Mouse (Mus musculus) heart, embryonic 11.5 days (tissue): Measurements from ENCODE around the gene Rbm19. TPM values are rescaled to one million over a fixed set of nuclear protein-coding genes. Genes with fewer than 3 reads are reported as not detected.

ENCODE experiments used
- ATAC-seq: fragments of 200-750 bp; cut with Nextera tagmentation; replicated peaks from 2 replicates; pipeline ENCODE4 v1.8.0; 2017; ENCODE audit warnings: moderate library complexity; ENCODE audit not compliant: insufficient number of reproducible peaks, low FRiP score, low TSS enrichment
- H3K27ac ChIP-seq: fragments of 300-500 bp; sonication (generic); 2 replicates; pipeline ENCODE4 v1.5.1; 2014; ENCODE audit warnings: mild to moderate bottlenecking, low read depth, low read length
- H3K27me3 ChIP-seq: fragments of 300-500 bp; sonication (generic); 2 replicates; pipeline ENCODE4 v1.6.1; 2014; ENCODE audit warnings: mild to moderate bottlenecking, low read length, mixed read lengths; ENCODE audit not compliant: control insufficient read depth, insufficient read depth
- H3K36me3 ChIP-seq: fragments of 300-500 bp; sonication (generic); 2 replicates; pipeline ENCODE4 v1.6.1; 2014; ENCODE audit warnings: mild to moderate bottlenecking, low read length, moderate library complexity, mixed read lengths; ENCODE audit not compliant: control insufficient read depth, insufficient read depth
- H3K4me1 ChIP-seq: fragments of 300-500 bp; sonication (generic); 2 replicates; pipeline ENCODE4 v1.6.1; 2014; ENCODE audit warnings: low read length; ENCODE audit not compliant: control insufficient read depth, insufficient read depth
- H3K4me2 ChIP-seq: fragments of 300-500 bp; sonication (generic); 2 replicates; pipeline ENCODE4 v1.6.1; 2014; ENCODE audit warnings: mild to moderate bottlenecking, moderate library complexity
- H3K4me3 ChIP-seq: fragments of 300-500 bp; sonication (generic); 2 replicates; pipeline ENCODE4 v1.5.1; 2014; ENCODE audit warnings: low read depth, low read length
- H3K9ac ChIP-seq: fragments of 300-500 bp; sonication (generic); 2 replicates; pipeline ENCODE4 v1.6.1; 2014; ENCODE audit warnings: mild to moderate bottlenecking, low read depth, low read length, moderate library complexity
- H3K9me3 ChIP-seq: fragments of 300-500 bp; sonication (generic); replicated peaks from 2 replicates; pipeline ENCODE4 v1.6.1; 2016; ENCODE audit warnings: low read length; ENCODE audit not compliant: control insufficient read depth
- WGBS: fragments of 180-500 bp; shearing (Covaris S2); extraction: QIAGEN DNeasy Blood & Tissue Kit; methylation state at CpG from one replicate; pipeline ENCODE4 v1.1.7; 2014; ENCODE audit not compliant: insufficient replicate concordance; 5-methylcytosine and 5-hydroxymethylcytosine counted together
- polyA plus RNA-seq: library from polyadenylated mRNA; unstranded; fragments of >200 nt; fragmentation: Nextera tagmentation; extraction: Ambion mirVana; gene quantifications from 2 replicates; pipeline ENCODE4 v1.2.1, GENCODE M21; 2014

The Rbm19 gene
- polyA plus RNA-seq, 1 experiment from 2014 or later = 13.5 TPM

DNA sequence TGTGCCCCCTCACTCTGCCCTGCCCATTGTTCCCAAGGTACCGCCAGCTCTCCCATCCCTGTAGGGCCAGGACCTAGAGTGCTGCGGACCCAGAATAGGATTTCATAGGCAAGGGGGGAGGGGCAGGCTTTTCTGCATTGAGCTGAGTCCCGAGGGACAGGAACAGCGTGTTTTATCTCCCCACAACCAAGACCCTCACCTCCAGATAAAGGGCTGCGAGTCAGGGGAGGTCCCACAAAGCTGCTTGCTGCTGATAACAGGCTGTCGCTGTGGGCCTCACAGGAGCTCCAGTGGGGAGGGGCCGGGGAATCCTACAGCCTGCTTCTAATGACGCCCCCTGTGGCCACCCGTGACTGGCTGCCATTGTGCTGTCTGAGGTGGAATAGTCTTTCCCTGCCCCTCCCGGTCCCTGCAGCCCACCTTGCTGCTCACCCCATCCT is 20.0 kb downstream of the Rbm19 start:
- ATAC-seq = peak; percentile 72
- H3K4me3 ChIP-seq = 0 out of 2 replicates have a peak overlapping the region, but pooled peaks have one; percentile 2
- no peaks in the 10 kb centered on the region for H3K9me3 ChIP-seq
- 8% methylated on average over 10 of the region's 10 CpGs for WGBS
- no peaks in the 10 kb centered on the region for H3K27me3 ChIP-seq
- peaks cover 25% of the 10 kb centered on the region for H3K4me1 ChIP-seq
- peaks cover 11% of the 10 kb centered on the region; the same call in 1 of the 2 replicates for H3K36me3 ChIP-seq
- H3K9ac ChIP-seq = peak overlapping the region; percentile 40
- H3K4me2 ChIP-seq = peak overlapping the region; percentile 47
- peak overlapping the region; percentile 67 for H3K27ac ChIP-seq

DNA sequence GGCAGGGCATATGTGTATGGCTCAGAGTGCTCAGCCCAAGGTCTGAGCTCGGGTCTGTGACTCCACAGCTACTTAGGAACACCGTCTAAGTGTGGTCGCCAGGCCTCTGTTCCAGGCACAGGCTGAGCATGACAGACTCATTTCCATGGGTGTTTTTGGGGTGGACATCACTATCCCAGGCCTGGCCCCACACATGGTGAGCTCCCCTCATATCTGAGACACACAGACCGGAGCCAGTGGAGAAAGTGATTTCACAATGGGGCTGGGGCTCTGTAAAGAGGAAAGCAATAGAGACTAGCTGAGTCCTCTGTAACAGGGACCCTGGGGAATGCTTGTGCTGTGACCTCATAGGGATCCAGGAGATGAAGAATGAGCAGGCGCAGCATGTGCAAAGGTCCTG is 20.8 kb downstream of the Rbm19 start:
- no peak for ATAC-seq
- Histone ChIP-seq H3K27me3 (no peaks in the 10 kb centered on the region), H3K9ac (peak overlapping the region; percentile 66; the same call in 1 of the 2 replicates), H3K9me3 (no peaks in the 10 kb centered on the region), H3K4me3 (peak overlapping the region; percentile 6), H3K27ac (peak overlapping the region; percentile 67), H3K36me3 (peaks cover 11% of the 10 kb centered on the region; the same call in 1 of the 2 replicates), H3K4me1 (peaks cover 25% of the 10 kb centered on the region), H3K4me2 (peak overlapping the region; percentile 47)
- WGBS = 89% methylated on average over 5 of the region's 5 CpGs

- peak overlapping the region; percentile 67 for H3K27ac ChIP-seq
- no peak for ATAC-seq
- H3K27me3 ChIP-seq = no peaks in the 10 kb centered on the region
- no peaks in the 10 kb centered on the region for H3K9me3 ChIP-seq
- H3K4me2 ChIP-seq = peak overlapping the region; percentile 47
- H3K36me3 ChIP-seq = peaks cover 5% of the 10 kb centered on the region; the same call in 1 of the 2 replicates
- H3K9ac ChIP-seq = peak overlapping the region; percentile 66
- 90% methylated on average over 1 of the region's 1 CpGs for WGBS
- peaks cover 25% of the 10 kb centered on the region for H3K4me1 ChIP-seq
- H3K4me3 ChIP-seq = peak overlapping the region; percentile 30
Observed at GRCm38 (mm10) chr5:120137846-120138245, 21.6 kb downstream of the Rbm19 start.

DNA sequence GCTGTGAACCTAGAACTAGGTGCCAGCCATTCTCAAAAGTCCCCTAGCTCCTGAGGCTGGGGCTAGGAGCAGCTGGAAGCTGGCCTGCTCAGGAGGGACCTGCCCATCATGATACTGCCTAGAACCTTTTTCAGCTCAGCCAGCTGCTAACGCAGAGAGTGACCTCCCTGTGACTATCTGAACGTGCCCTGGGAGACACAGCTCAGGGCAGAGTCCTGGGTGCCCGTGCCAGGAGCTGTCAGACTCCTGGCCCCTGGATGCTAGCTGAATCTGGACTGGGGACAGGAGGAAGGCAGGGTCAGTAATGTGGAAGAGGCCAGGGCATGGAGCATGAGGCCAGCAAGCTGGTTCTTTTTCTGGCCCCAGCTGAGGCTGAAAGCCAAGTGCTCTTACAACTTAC is 22.1 kb downstream of the Rbm19 start:
- ATAC-seq = no peak
- 60% methylated on average over 3 of the region's 3 CpGs for WGBS
- H3K4me2 ChIP-seq = peak overlapping the region; percentile 47
- H3K27me3 ChIP-seq = no peaks in the 10 kb centered on the region
- peak overlapping the region; percentile 30 for H3K4me3 ChIP-seq
- H3K36me3 ChIP-seq = peaks cover 3% of the 10 kb centered on the region; the same call in 1 of the 2 replicates
- H3K9me3 ChIP-seq = no peaks in the 10 kb centered on the region
- peak overlapping the region; percentile 67 for H3K27ac ChIP-seq
- H3K9ac ChIP-seq = peak overlapping the region; percentile 66
- peaks cover 29% of the 10 kb centered on the region for H3K4me1 ChIP-seq

- H3K4me3 ChIP-seq = peak overlapping the region; percentile 30
- peaks cover 7% of the 10 kb centered on the region; the same call in 1 of the 2 replicates for H3K36me3 ChIP-seq
- H3K4me1 ChIP-seq = peaks cover 29% of the 10 kb centered on the region
- peak overlapping the region; percentile 67 for H3K27ac ChIP-seq
- H3K27me3 ChIP-seq = no peaks in the 10 kb centered on the region
- peak overlapping the region; percentile 47 for H3K4me2 ChIP-seq
- ATAC-seq = peak; percentile 71
- H3K9me3 ChIP-seq = no peaks in the 10 kb centered on the region
- WGBS = 45% methylated on average over 8 of the region's 8 CpGs
- peak overlapping the region; percentile 66; the same call in 1 of the 2 replicates for H3K9ac ChIP-seq
Observed at GRCm38 (mm10) chr5:120139224-120139623, 23.0 kb downstream of the Rbm19 start.

DNA sequence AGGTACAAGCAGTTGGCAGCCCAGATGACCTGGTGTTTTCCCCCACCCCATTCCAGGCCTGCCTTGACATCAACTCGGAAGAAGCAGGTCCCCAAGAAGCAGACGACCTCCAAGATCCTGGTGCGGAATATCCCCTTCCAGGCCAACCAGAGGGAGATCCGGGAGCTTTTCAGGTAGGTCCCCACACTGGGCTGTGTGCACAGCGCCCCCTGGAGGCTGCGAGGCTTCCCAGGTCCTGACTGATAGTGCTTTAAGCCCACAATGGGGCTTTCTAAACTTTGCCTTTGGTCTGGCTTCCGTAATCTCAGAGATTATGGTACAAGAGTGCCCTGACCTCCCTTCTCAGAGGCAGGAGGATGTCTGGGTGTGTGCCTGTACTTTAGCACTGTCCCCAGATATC is 27.7 kb downstream of the Rbm19 start:
- Histone ChIP-seq H3K4me1 (peaks cover 7% of the 10 kb centered on the region; the same call in 1 of the 2 replicates), H3K9me3 (no peaks in the 10 kb centered on the region), H3K36me3 (peaks cover 11% of the 10 kb centered on the region), H3K4me3 (no peak overlapping the region), H3K27ac (no peak overlapping the region), H3K4me2 (no peak overlapping the region), H3K9ac (no peak overlapping the region), H3K27me3 (no peaks in the 10 kb centered on the region)
- 59% methylated on average over 7 of the region's 7 CpGs for WGBS
- no peak for ATAC-seq

- Histone ChIP-seq H3K36me3 (peaks cover 11% of the 10 kb centered on the region), H3K27ac (no peak overlapping the region), H3K27me3 (no peaks in the 10 kb centered on the region), H3K9ac (no peak overlapping the region), H3K4me2 (no peak overlapping the region), H3K9me3 (no peaks in the 10 kb centered on the region), H3K4me3 (no peak overlapping the region), H3K4me1 (peaks cover 3% of the 10 kb centered on the region; the same call in 1 of the 2 replicates)
- ATAC-seq = no peak
- WGBS = 82% methylated on average over 16 of the region's 19 CpGs
Observed at GRCm38 (mm10) chr5:120145371-120146050, 29.2 kb downstream of the Rbm19 start.

DNA sequence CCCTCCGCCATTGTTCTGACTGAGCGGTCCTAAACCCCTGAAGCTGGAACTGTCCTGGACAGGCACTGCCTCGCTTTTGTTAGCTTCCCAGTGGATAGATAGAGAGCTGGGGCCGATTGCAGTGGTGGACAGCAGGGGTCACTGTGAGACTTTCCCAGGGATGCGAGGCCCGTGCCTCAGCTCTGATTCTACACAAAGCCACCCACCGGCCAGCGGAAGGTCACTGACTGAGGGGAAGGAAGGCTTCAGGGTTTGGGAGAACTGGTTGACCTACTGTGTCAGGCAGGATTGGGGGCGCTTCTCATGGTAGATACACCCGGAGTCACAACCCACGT is 29.8 kb downstream of the Rbm19 start:
- Histone ChIP-seq H3K4me3 (no peak overlapping the region), H3K27me3 (no peaks in the 10 kb centered on the region), H3K4me2 (no peak overlapping the region), H3K9me3 (no peaks in the 10 kb centered on the region), H3K27ac (no peak overlapping the region), H3K4me1 (peaks cover 3% of the 10 kb centered on the region; the same call in 1 of the 2 replicates), H3K36me3 (peaks cover 9% of the 10 kb centered on the region), H3K9ac (no peak overlapping the region)
- 52% methylated on average over 11 of the region's 11 CpGs for WGBS
- ATAC-seq = no peak
